Mouse (Mus musculus) liver, postnatal 0 days (tissue): Measurements from ENCODE around the gene 2510009E07Rik.

Experiments used
- CTCF ChIP-seq: sonication (generic); IDR thresholded peaks from 2 replicates; pipeline ENCODE4 v1.5.1; 2016; ENCODE audit warnings: antibody characterized with exemption, low read depth
- EP300 ChIP-seq: IDR thresholded peaks from 2 replicates; pipeline ENCODE4 v1.6.1; 2016; ENCODE audit warnings: antibody characterized with exemption, low read depth, mild to moderate bottlenecking

GRCm38 (mm10) chr16:21607651-21608040, 86.8 kb downstream of the 2510009E07Rik start:
- TF ChIP-seq EP300 = no peak
- TF ChIP-seq CTCF = no peak
